Mouse (Mus musculus) hindbrain, embryonic 14.5 days (tissue): ENCODE measurements at regions not wholly inside any gene's neighbourhood (a gene's known extent, or its start where the extent isn't known, plus 50 kb on each side); places are given as distances from the start of the nearest gene placed in this dataset.

ENCODE experiments used
- ATAC-seq: fragments of 200-750 bp; cut with Nextera tagmentation; 2 replicates; pipeline ENCODE4 v1.8.0; 2017; ENCODE audit warnings: moderate number of reproducible peaks, mild to moderate bottlenecking, moderate TSS enrichment, moderate library complexity; ENCODE audit not compliant: low FRiP score
- DNase-seq: peaks from one replicate; pipeline ENCODE4 v3.0.0-alpha.2; 2015; ENCODE audit warnings: low spot score
- H3K27ac ChIP-seq: fragments of 300-500 bp; sonication (generic); 2 replicates; pipeline ENCODE4 v1.5.1; 2014; ENCODE audit warnings: mild to moderate bottlenecking, moderate library complexity
- H3K27me3 ChIP-seq: fragments of 300-500 bp; sonication (generic); 2 replicates; pipeline ENCODE4 v1.6.1; 2014; ENCODE audit warnings: mild to moderate bottlenecking, low read length, mixed read lengths; ENCODE audit not compliant: control insufficient read depth, insufficient read depth
- H3K36me3 ChIP-seq: fragments of 300-500 bp; sonication (generic); replicated peaks from 2 replicates; pipeline ENCODE4 v1.6.1; 2014; ENCODE audit not compliant: control insufficient read depth, insufficient read depth
- H3K4me1 ChIP-seq: fragments of 300-500 bp; sonication (generic); replicated peaks from 2 replicates; pipeline ENCODE4 v1.6.1; 2014; ENCODE audit warnings: antibody characterized with exemption, low read length, mixed read lengths; ENCODE audit not compliant: control insufficient read depth, insufficient read depth
- H3K4me2 ChIP-seq: fragments of 300-500 bp; sonication (generic); replicated peaks from 2 replicates; pipeline ENCODE4 v1.6.1; 2014; ENCODE audit warnings: mild to moderate bottlenecking, moderate library complexity
- H3K4me3 ChIP-seq: fragments of 300-500 bp; sonication (generic); replicated peaks from 2 replicates; pipeline ENCODE4 v1.5.1; 2014; ENCODE audit warnings: mild to moderate bottlenecking, low read length
- H3K9ac ChIP-seq: fragments of 300-500 bp; sonication (generic); 2 replicates; pipeline ENCODE4 v1.6.1; 2014
- H3K9me3 ChIP-seq: fragments of 300-500 bp; sonication (generic); 2 replicates; pipeline ENCODE4 v1.6.1; 2016; ENCODE audit warnings: low read length; ENCODE audit not compliant: control insufficient read depth
- WGBS: fragments of 180-500 bp; shearing (Covaris S2); extraction: QIAGEN DNeasy Blood & Tissue Kit; methylation state at CpG from one replicate; pipeline ENCODE4 v1.1.7; 2014; 5-methylcytosine and 5-hydroxymethylcytosine counted together

- H3K9ac ChIP-seq, result no peak overlapping the region
- no peak overlapping the region for H3K4me2 ChIP-seq
- DNase-seq (peak; percentile 22), ATAC-seq (no peak)
- no peaks in the 10 kb centered on the region for H3K9me3 ChIP-seq
- H3K27ac ChIP-seq, result no peak overlapping the region
- whole genome bisulfite sequencing, result 81% methylated on average over 6 of the region's 6 CpGs
- H3K36me3 ChIP-seq, result no peaks in the 10 kb centered on the region
- no peaks in the 10 kb centered on the region for H3K27me3 ChIP-seq
- no peak overlapping the region for H3K4me3 ChIP-seq
- no peaks in the 10 kb centered on the region for H3K4me1 ChIP-seq
Measured at GRCm38 (mm10) chr3:148237555-148237954, 752.8 kb downstream of the Adgrl2 start.

- WGBS, result 88% methylated on average over 2 of the region's 2 CpGs
- Histone ChIP-seq H3K4me1 (no peaks in the 10 kb centered on the region), H3K4me2 (no peak overlapping the region), H3K9ac (no peak overlapping the region), H3K27ac (no peak overlapping the region), H3K9me3 (no peaks in the 10 kb centered on the region), H3K27me3 (no peaks in the 10 kb centered on the region), H3K4me3 (no peak overlapping the region), H3K36me3 (no peaks in the 10 kb centered on the region)
- ATAC-seq (no peak), DNase-seq (peak; percentile 10)
Measured at GRCm38 (mm10) chr3:148233616-148234015, 756.7 kb downstream of the Adgrl2 start.

- no peak overlapping the region for H3K4me2 ChIP-seq
- H3K4me3 ChIP-seq, result no peak overlapping the region
- DNase-seq (no peak), ATAC-seq (no peak)
- no peaks in the 10 kb centered on the region for H3K36me3 ChIP-seq
- H3K9me3 ChIP-seq, result no peaks in the 10 kb centered on the region
- 84% methylated on average over 3 of the region's 3 CpGs for WGBS
- no peak overlapping the region for H3K9ac ChIP-seq
- no peak overlapping the region for H3K27ac ChIP-seq
- no peaks in the 10 kb centered on the region for H3K27me3 ChIP-seq
- H3K4me1 ChIP-seq, result no peaks in the 10 kb centered on the region
Measured at GRCm38 (mm10) chr3:148229192-148229591, 761.2 kb downstream of the Adgrl2 start.

GRCm38 (mm10) chr3:148228002-148228707 is 762.2 kb downstream of the Adgrl2 start:
- ATAC-seq (no peak), DNase-seq (no peak)
- no peak overlapping the region for H3K4me3 ChIP-seq
- no peak overlapping the region for H3K27ac ChIP-seq
- no peak overlapping the region for H3K9ac ChIP-seq
- no peaks in the 10 kb centered on the region for H3K9me3 ChIP-seq
- WGBS, result 68% methylated on average over 9 of the region's 9 CpGs
- H3K4me2 ChIP-seq, result no peak overlapping the region
- H3K27me3 ChIP-seq, result no peaks in the 10 kb centered on the region
- no peaks in the 10 kb centered on the region for H3K4me1 ChIP-seq
- no peaks in the 10 kb centered on the region for H3K36me3 ChIP-seq

- H3K4me3 ChIP-seq, result no peak overlapping the region
- 92% methylated on average over 5 of the region's 5 CpGs for WGBS
Measured at GRCm38 (mm10) chr3:148220826-148221225, 769.5 kb downstream of the Adgrl2 start.

GRCm38 (mm10) chr3:148220024-148220590 is 770.2 kb downstream of the Adgrl2 start:
- ATAC-seq (no peak), DNase-seq (no peak)
- no peak overlapping the region for H3K4me2 ChIP-seq
- no peaks in the 10 kb centered on the region for H3K4me1 ChIP-seq
- WGBS, result 67% methylated on average over 10 of the region's 10 CpGs
- H3K9me3 ChIP-seq, result no peaks in the 10 kb centered on the region
- no peaks in the 10 kb centered on the region for H3K36me3 ChIP-seq
- H3K9ac ChIP-seq, result no peak overlapping the region
- no peaks in the 10 kb centered on the region for H3K27me3 ChIP-seq
- no peak overlapping the region for H3K27ac ChIP-seq
- H3K4me3 ChIP-seq, result no peak overlapping the region

More at GRCm38 (mm10) chr3:148220826-148221225, 769.5 kb downstream of the Adgrl2 start:
- H3K27ac ChIP-seq, result no peak overlapping the region
- H3K4me1 ChIP-seq, result no peaks in the 10 kb centered on the region
- no peaks in the 10 kb centered on the region for H3K27me3 ChIP-seq
- no peak overlapping the region for H3K4me2 ChIP-seq
- H3K9ac ChIP-seq, result no peak overlapping the region
- no peak for DNase-seq
- no peaks in the 10 kb centered on the region for H3K36me3 ChIP-seq
- H3K9me3 ChIP-seq, result no peaks in the 10 kb centered on the region
- no peak for ATAC-seq

GRCm38 (mm10) chr3:148202148-148202547 is 788.2 kb downstream of the Adgrl2 start:
- Histone ChIP-seq H3K4me3 (no peak overlapping the region), H3K27me3 (no peaks in the 10 kb centered on the region), H3K36me3 (no peaks in the 10 kb centered on the region), H3K4me1 (no peaks in the 10 kb centered on the region), H3K4me2 (no peak overlapping the region), H3K9me3 (no peaks in the 10 kb centered on the region), H3K9ac (no peak overlapping the region), H3K27ac (no peak overlapping the region)
- 72% methylated on average over 3 of the region's 3 CpGs for WGBS
- ATAC-seq, result no peak
- no peak for DNase-seq

- Histone ChIP-seq H3K9ac (no peak overlapping the region), H3K4me3 (no peak overlapping the region), H3K36me3 (no peaks in the 10 kb centered on the region), H3K4me2 (no peak overlapping the region), H3K27ac (no peak overlapping the region), H3K9me3 (no peaks in the 10 kb centered on the region), H3K27me3 (no peaks in the 10 kb centered on the region), H3K4me1 (no peaks in the 10 kb centered on the region)
- no peak for DNase-seq
- 75% methylated on average over 2 of the region's 2 CpGs for WGBS
- ATAC-seq, result no peak
Measured at GRCm38 (mm10) chr3:148186704-148187103, 803.7 kb downstream of the Adgrl2 start.

GRCm38 (mm10) chr3:148167556-148167955 is 822.8 kb downstream of the Adgrl2 start:
- Histone ChIP-seq H3K4me2 (no peak overlapping the region), H3K9me3 (no peaks in the 10 kb centered on the region), H3K9ac (no peak overlapping the region), H3K4me3 (no peak overlapping the region), H3K27me3 (no peaks in the 10 kb centered on the region), H3K36me3 (no peaks in the 10 kb centered on the region), H3K27ac (no peak overlapping the region), H3K4me1 (no peaks in the 10 kb centered on the region)
- ATAC-seq (no peak), DNase-seq (no peak)
- 80% methylated on average over 1 of the region's 1 CpGs for WGBS
